Mouse (Mus musculus): Measurements from ENCODE around the gene Gm10647. TPM values are rescaled to one million over a fixed set of nuclear protein-coding genes. Genes with fewer than 3 reads are reported as not detected.

Gene Gm10647
- polyA plus RNA-seq, 1 experiment from 2014 or later = 0.36 TPM

Other genes with a start within 250 kb of the Gm10647 start
- 51.2 and 57.0 TPM in 2 replicates for gene Usp3, start 203.9 kb upstream of the Gm10647 start, polyA plus RNA-seq (2015; fragmentation: Nextera tagmentation; extraction: Ambion mirVana)
- 0.81 and 2.1 TPM in 2 replicates for gene Car12, start 83.4 kb upstream of the Gm10647 start, polyA plus RNA-seq (2015; fragmentation: Nextera tagmentation; extraction: Ambion mirVana)
- gene Aph1b, start 1.5 kb upstream of the Gm10647 start, polyA plus RNA-seq (2015; fragmentation: Nextera tagmentation; extraction: Ambion mirVana) = 16.7 and 18.7 TPM in 2 replicates
- gene Aph1c, start 37.7 kb downstream of the Gm10647 start, polyA plus RNA-seq (2015; fragmentation: Nextera tagmentation; extraction: Ambion mirVana) = 4.3 and 4.7 TPM in 2 replicates
- 30.8 and 32.1 TPM in 2 replicates for gene Rab8b, start 122.6 kb downstream of the Gm10647 start, polyA plus RNA-seq (2015; fragmentation: Nextera tagmentation; extraction: Ambion mirVana)
- gene Rps27l, start 149.0 kb downstream of the Gm10647 start, polyA plus RNA-seq (2015; fragmentation: Nextera tagmentation; extraction: Ambion mirVana) = 234 and 310 TPM in 2 replicates
- 12.4 and 12.7 TPM in 2 replicates for gene Lactb, start 178.4 kb downstream of the Gm10647 start, polyA plus RNA-seq (2015; fragmentation: Nextera tagmentation; extraction: Ambion mirVana)